Mouse (Mus musculus): Measurements from ENCODE around the gene Arsb. TPM values are rescaled to one million over a fixed set of nuclear protein-coding genes. Genes with fewer than 3 reads are reported as not detected.

The Arsb gene
- polyA plus RNA-seq, 1 experiment = 19.1 TPM

GRCm38 (mm10) chr13:93897943-93898826 is 126.8 kb downstream of the Arsb start:
- TF ChIP-seq CTCF (IDR thresholded peaks at IDR 0.05; ENCODE audit: borderline replicate concordance, control insufficient read depth, extremely low read depth, insufficient read depth, low read length, poor library complexity) (no peak), POLR2A (IDR thresholded peaks at IDR 0.05; ENCODE audit: control insufficient read depth, extremely low read depth, insufficient read depth, low read length, poor library complexity) (no peak)
- no peaks in the 10 kb centered on the region for H3K36me3 ChIP-seq (ENCODE audit: control insufficient read depth, insufficient read depth, low read length)
- no peaks in the 10 kb centered on the region for H3K4me1 ChIP-seq (replicated peaks; ENCODE audit: control insufficient read depth, insufficient read depth, low read length)
- no peaks in the 10 kb centered on the region for H3K27me3 ChIP-seq (ENCODE audit: control insufficient read depth, insufficient read depth, low read length)
- no peak overlapping the region for H3K4me3 ChIP-seq (ENCODE audit: control insufficient read depth, insufficient read depth, low read length)
- no peak overlapping the region for H3K27ac ChIP-seq (ENCODE audit: control insufficient read depth, insufficient read depth, low read length)
- DNase-seq = no peak
- 22% methylated on average over 13 of the region's 13 CpGs for WGBS

- Histone ChIP-seq H3K4me3 (ENCODE audit: control insufficient read depth, insufficient read depth, low read length) (no peak overlapping the region), H3K27me3 (ENCODE audit: control insufficient read depth, insufficient read depth, low read length) (no peaks in the 10 kb centered on the region), H3K4me1 (replicated peaks; ENCODE audit: control insufficient read depth, insufficient read depth, low read length) (no peaks in the 10 kb centered on the region), H3K27ac (ENCODE audit: control insufficient read depth, insufficient read depth, low read length) (no peak overlapping the region), H3K36me3 (ENCODE audit: control insufficient read depth, insufficient read depth, low read length) (no peaks in the 10 kb centered on the region)
- no peak for DNase-seq
- no peak for TF ChIP-seq POLR2A (IDR thresholded peaks at IDR 0.05; ENCODE audit: control insufficient read depth, extremely low read depth, insufficient read depth, low read length, poor library complexity)
- no peak for TF ChIP-seq CTCF (IDR thresholded peaks at IDR 0.05; ENCODE audit: borderline replicate concordance, control insufficient read depth, extremely low read depth, insufficient read depth, low read length, poor library complexity)
- 96% methylated on average over 3 of the region's 3 CpGs for WGBS
Measured at GRCm38 (mm10) chr13:93899378-93900256, 128.2 kb downstream of the Arsb start.

- H3K4me1 ChIP-seq (replicated peaks; ENCODE audit: control insufficient read depth, insufficient read depth, low read length) = no peaks in the 10 kb centered on the region
- 81% methylated on average over 13 of the region's 13 CpGs for WGBS
- H3K4me3 ChIP-seq (ENCODE audit: control insufficient read depth, insufficient read depth, low read length) = no peak overlapping the region
- H3K27ac ChIP-seq (ENCODE audit: control insufficient read depth, insufficient read depth, low read length) = no peak overlapping the region
- DNase-seq = no peak
- no peaks in the 10 kb centered on the region for H3K36me3 ChIP-seq (ENCODE audit: control insufficient read depth, insufficient read depth, low read length)
- TF ChIP-seq POLR2A (IDR thresholded peaks at IDR 0.05; ENCODE audit: control insufficient read depth, extremely low read depth, insufficient read depth, low read length, poor library complexity) (no peak), CTCF (IDR thresholded peaks at IDR 0.05; ENCODE audit: borderline replicate concordance, control insufficient read depth, extremely low read depth, insufficient read depth, low read length, poor library complexity) (no peak)
- no peaks in the 10 kb centered on the region for H3K27me3 ChIP-seq (ENCODE audit: control insufficient read depth, insufficient read depth, low read length)
Measured at GRCm38 (mm10) chr13:93900934-93901626, 129.7 kb downstream of the Arsb start.

- 98% methylated on average over 2 of the region's 2 CpGs for WGBS
- DNase-seq = no peak
- Histone ChIP-seq H3K4me1 (replicated peaks; ENCODE audit: control insufficient read depth, insufficient read depth, low read length) (no peaks in the 10 kb centered on the region), H3K27ac (ENCODE audit: control insufficient read depth, insufficient read depth, low read length) (no peak overlapping the region), H3K27me3 (ENCODE audit: control insufficient read depth, insufficient read depth, low read length) (no peaks in the 10 kb centered on the region), H3K36me3 (ENCODE audit: control insufficient read depth, insufficient read depth, low read length) (no peaks in the 10 kb centered on the region), H3K4me3 (ENCODE audit: control insufficient read depth, insufficient read depth, low read length) (no peak overlapping the region)
- TF ChIP-seq POLR2A (IDR thresholded peaks at IDR 0.05; ENCODE audit: control insufficient read depth, extremely low read depth, insufficient read depth, low read length, poor library complexity) (no peak), CTCF (IDR thresholded peaks at IDR 0.05; ENCODE audit: borderline replicate concordance, control insufficient read depth, extremely low read depth, insufficient read depth, low read length, poor library complexity) (no peak)
Measured at GRCm38 (mm10) chr13:93902126-93902525, 130.7 kb downstream of the Arsb start.

- Histone ChIP-seq H3K27me3 (ENCODE audit: control insufficient read depth, insufficient read depth, low read length) (no peaks in the 10 kb centered on the region), H3K4me3 (ENCODE audit: control insufficient read depth, insufficient read depth, low read length) (no peak overlapping the region), H3K4me1 (replicated peaks; ENCODE audit: control insufficient read depth, insufficient read depth, low read length) (no peaks in the 10 kb centered on the region), H3K36me3 (ENCODE audit: control insufficient read depth, insufficient read depth, low read length) (no peaks in the 10 kb centered on the region), H3K27ac (ENCODE audit: control insufficient read depth, insufficient read depth, low read length) (no peak overlapping the region)
- WGBS = 97% methylated on average over 10 of the region's 10 CpGs
- no peak for DNase-seq
- no peak for TF ChIP-seq CTCF (IDR thresholded peaks at IDR 0.05; ENCODE audit: borderline replicate concordance, control insufficient read depth, extremely low read depth, insufficient read depth, low read length, poor library complexity)
Measured at GRCm38 (mm10) chr13:93906552-93907245, 135.3 kb downstream of the Arsb start.

Measured in thymus, adult 2 months (tissue).